Mouse (Mus musculus) olfactory bulb, adult 2 months (tissue): ENCODE measurements around the gene Inka1.

Source experiments
- CTCF ChIP-seq: fragments of 200-500 bp; IDR thresholded peaks from 2 replicates; pipeline ENCODE4 v1.5.1; 2012; ENCODE audit warnings: low read depth, mild to moderate bottlenecking, low read length, moderate library complexity; ENCODE audit not compliant: insufficient read depth
- POLR2A ChIP-seq: fragments of 200-500 bp; IDR thresholded peaks from 2 replicates; pipeline ENCODE4 v1.6.1; 2012; ENCODE audit warnings: mild to moderate bottlenecking, low read depth, low read length, moderate library complexity; ENCODE audit not compliant: insufficient read depth

- TF ChIP-seq CTCF (no peak), POLR2A (no peak)
Observed at GRCm38 (mm10) chr9:107981684-107982605, 3.7 kb downstream of the Inka1 start.
